Mouse (Mus musculus) stomach, embryonic 16.5 days (tissue): ENCODE results near the gene Stra6. TPM values are rescaled to one million over a fixed set of nuclear protein-coding genes. Genes with fewer than 3 reads are reported as not detected.

Experiments
- ATAC-seq: fragments of 200-750 bp; cut with Nextera tagmentation; 2 replicates; pipeline ENCODE4 v1.8.0; 2017; ENCODE audit warnings: moderate number of reproducible peaks, moderate TSS enrichment; ENCODE audit not compliant: insufficient read depth, low FRiP score
- H3K27ac ChIP-seq: fragments of 300-500 bp; sonication (generic); 2 replicates; pipeline ENCODE4 v1.5.1; 2014; ENCODE audit warnings: low read length
- H3K27me3 ChIP-seq: fragments of 300-500 bp; sonication (generic); 2 replicates; pipeline ENCODE4 v1.6.1; 2014; ENCODE audit warnings: low read length, control low read depth, mixed read lengths; ENCODE audit not compliant: control insufficient read depth, insufficient read depth
- H3K36me3 ChIP-seq: fragments of 300-500 bp; sonication (generic); 2 replicates; pipeline ENCODE4 v1.6.1; 2014; ENCODE audit warnings: low read length; ENCODE audit not compliant: control insufficient read depth, insufficient read depth
- H3K4me1 ChIP-seq: fragments of 300-500 bp; sonication (generic); 2 replicates; pipeline ENCODE4 v1.6.1; 2014; ENCODE audit warnings: low read length, control low read depth, mixed read lengths; ENCODE audit not compliant: control insufficient read depth, insufficient read depth
- H3K4me2 ChIP-seq: fragments of 300-500 bp; sonication (generic); 2 replicates; pipeline ENCODE4 v1.6.1; 2014; ENCODE audit warnings: low read depth, low read length, mixed read lengths
- H3K4me3 ChIP-seq: fragments of 300-500 bp; sonication (generic); replicated peaks from 2 replicates; pipeline ENCODE4 v1.5.1; 2014; ENCODE audit warnings: mild to moderate bottlenecking, low read length
- H3K9ac ChIP-seq: fragments of 300-500 bp; sonication (generic); 2 replicates; pipeline ENCODE4 v1.6.1; 2014; ENCODE audit warnings: low read length
- H3K9me3 ChIP-seq: fragments of 300-500 bp; sonication (generic); replicated peaks from 2 replicates; pipeline ENCODE4 v1.6.1; 2016; ENCODE audit warnings: low read length, control low read depth; ENCODE audit not compliant: control insufficient read depth
- WGBS: fragments of 180-500 bp; shearing (Covaris S2); extraction: QIAGEN DNeasy Blood & Tissue Kit; methylation state at CpG from one replicate; pipeline ENCODE4 v1.1.7; 2014; 5-methylcytosine and 5-hydroxymethylcytosine counted together
- polyA plus RNA-seq: library from polyadenylated mRNA; unstranded; fragments of >200 nt; fragmentation: Nextera tagmentation; extraction: Ambion mirVana; gene quantifications from 2 replicates; pipeline ENCODE4 v1.2.1, GENCODE M21; 2015

Gene Stra6
- polyA plus RNA-seq, 1 experiment from 2014 or later: 1.4 TPM

DNA sequence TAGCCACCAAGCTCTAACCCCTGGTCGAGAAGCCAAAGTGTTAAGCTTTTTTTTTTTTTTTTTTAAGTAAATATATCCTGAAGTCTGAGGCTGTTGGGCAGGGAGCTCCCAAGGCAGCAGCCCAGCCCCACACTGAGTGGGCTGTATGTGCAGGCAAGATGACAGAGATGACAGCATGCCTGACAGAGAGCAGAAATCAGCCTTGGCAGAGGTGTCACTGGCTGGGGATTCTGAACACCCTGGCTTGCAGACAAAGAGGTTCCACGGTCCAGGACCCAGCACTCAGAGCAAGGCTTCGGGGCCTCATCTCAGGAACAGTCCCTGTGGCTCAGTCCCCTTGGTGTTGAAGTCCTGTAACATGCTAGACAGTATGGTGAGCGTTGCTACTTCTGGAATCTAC lies 96.3 kb downstream of the Stra6 start:
- Histone ChIP-seq H3K4me3 (no peak overlapping the region), H3K4me2 (peak overlapping the region; percentile 66), H3K9ac (peak overlapping the region; percentile 49), H3K27ac (peak overlapping the region; percentile 99), H3K4me1 (peaks cover 51% of the 10 kb centered on the region), H3K9me3 (no peaks in the 10 kb centered on the region), H3K36me3 (no peaks in the 10 kb centered on the region), H3K27me3 (no peaks in the 10 kb centered on the region)
- 32% methylated on average over 4 of the region's 4 CpGs for WGBS
- 0 out of 2 replicates have a peak, but pooled peaks have one; percentile 9 for ATAC-seq

GRCm38 (mm10) chr9:58160315-58160714 lies 96.7 kb downstream of the Stra6 start:
- H3K27me3 ChIP-seq: no peaks in the 10 kb centered on the region
- no peak for ATAC-seq
- H3K27ac ChIP-seq: peak overlapping the region; percentile 99
- H3K4me2 ChIP-seq: 0 out of 2 replicates have a peak overlapping the region, but pooled peaks have one; percentile 66
- H3K9ac ChIP-seq: peak overlapping the region; percentile 49
- WGBS: 58% methylated on average over 5 of the region's 5 CpGs
- no peak overlapping the region for H3K4me3 ChIP-seq
- peaks cover 46% of the 10 kb centered on the region for H3K4me1 ChIP-seq
- no peaks in the 10 kb centered on the region for H3K9me3 ChIP-seq
- no peaks in the 10 kb centered on the region for H3K36me3 ChIP-seq

GRCm38 (mm10) chr9:58162173-58162572 lies 98.6 kb downstream of the Stra6 start:
- Histone ChIP-seq H3K36me3 (no peaks in the 10 kb centered on the region), H3K27me3 (no peaks in the 10 kb centered on the region), H3K27ac (no peak overlapping the region), H3K4me2 (no peak overlapping the region), H3K4me3 (no peak overlapping the region), H3K9me3 (peaks cover 5% of the 10 kb centered on the region; the same call in 1 of the 2 replicates), H3K9ac (no peak overlapping the region), H3K4me1 (peaks cover 29% of the 10 kb centered on the region)
- 84% methylated on average over 3 of the region's 3 CpGs for WGBS
- no peak for ATAC-seq

DNA sequence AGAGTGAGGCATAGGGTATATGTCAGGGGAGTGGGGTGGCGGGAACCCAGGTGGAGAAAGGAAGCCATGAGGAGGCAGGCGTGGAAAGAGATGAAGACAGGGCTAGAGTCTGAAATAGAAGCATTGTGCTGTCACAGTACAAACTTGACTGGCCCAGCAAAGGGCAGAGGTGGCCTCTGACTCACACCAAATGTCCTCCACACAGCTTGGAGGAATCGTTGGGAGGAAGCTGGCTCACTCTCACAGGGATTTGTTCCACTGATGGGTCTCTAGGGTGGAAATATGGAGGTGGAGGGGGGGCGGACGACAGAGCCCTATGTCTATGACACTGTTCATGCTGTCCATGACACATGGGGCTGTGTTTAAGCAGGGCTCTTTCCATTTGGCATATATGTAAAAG lies 99.6 kb downstream of the Stra6 start:
- WGBS: 68% methylated on average over 5 of the region's 5 CpGs
- no peaks in the 10 kb centered on the region for H3K36me3 ChIP-seq

DNA sequence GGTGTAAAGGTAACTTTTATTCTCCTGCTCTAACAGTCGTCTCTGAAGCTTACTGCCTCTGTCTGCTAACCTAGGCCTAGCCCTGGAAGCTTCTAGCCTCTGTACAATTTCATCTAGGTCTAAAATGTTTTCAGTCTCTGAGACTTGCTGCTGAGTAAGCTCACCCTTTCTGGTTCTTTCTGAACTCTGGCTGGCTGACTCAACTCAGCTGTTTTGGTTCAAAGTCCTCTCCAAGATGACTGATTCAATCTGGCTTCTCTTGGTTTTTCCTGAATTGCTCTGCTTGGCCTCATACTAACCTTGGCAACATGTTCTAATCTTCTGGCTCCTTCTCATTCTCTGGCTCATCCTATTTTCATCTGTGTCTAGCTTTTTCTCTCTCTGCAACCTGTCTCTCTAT lies 102.2 kb downstream of the Stra6 start:
- ATAC-seq: no peak
- no peak overlapping the region for H3K4me3 ChIP-seq
- H3K36me3 ChIP-seq: no peaks in the 10 kb centered on the region
- no peak overlapping the region for H3K9ac ChIP-seq
- H3K27ac ChIP-seq: no peak overlapping the region
- no peaks in the 10 kb centered on the region for H3K27me3 ChIP-seq
- H3K9me3 ChIP-seq: peaks cover 5% of the 10 kb centered on the region; the same call in 1 of the 2 replicates
- peaks cover 2% of the 10 kb centered on the region; the same call in 1 of the 2 replicates for H3K4me1 ChIP-seq
- 80% methylated on average over 1 of the region's 1 CpGs for WGBS
- H3K4me2 ChIP-seq: no peak overlapping the region

More for the DNA sequence above, 99.6 kb downstream of the Stra6 start:
- Histone ChIP-seq H3K9me3 (peaks cover 5% of the 10 kb centered on the region; the same call in 1 of the 2 replicates), H3K4me2 (no peak overlapping the region), H3K9ac (no peak overlapping the region), H3K4me3 (no peak overlapping the region), H3K27ac (no peak overlapping the region), H3K27me3 (no peaks in the 10 kb centered on the region), H3K4me1 (peaks cover 22% of the 10 kb centered on the region)
- ATAC-seq: no peak

DNA sequence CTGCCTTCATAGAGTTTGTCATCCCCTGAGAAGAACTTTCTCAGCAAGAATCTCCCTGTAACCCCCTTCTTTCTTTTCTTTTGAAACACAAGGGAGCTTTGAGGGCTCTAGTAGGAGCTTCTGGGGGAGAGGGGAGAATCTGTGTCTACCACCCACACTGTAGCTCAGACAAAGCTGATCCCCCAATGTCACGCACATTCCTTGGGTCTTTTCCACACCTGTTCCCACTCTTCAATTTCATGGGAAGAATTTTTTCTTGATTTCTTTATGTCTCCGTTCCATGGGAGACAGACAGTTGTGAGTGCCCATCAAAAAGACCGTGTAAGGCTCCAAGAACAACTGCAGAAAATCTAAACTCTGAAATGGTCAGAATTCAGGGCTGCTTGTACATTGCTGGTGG lies 105.3 kb downstream of the Stra6 start:
- Histone ChIP-seq H3K27me3 (no peaks in the 10 kb centered on the region), H3K36me3 (no peaks in the 10 kb centered on the region), H3K9me3 (peaks cover 5% of the 10 kb centered on the region; the same call in 1 of the 2 replicates), H3K27ac (no peak overlapping the region), H3K4me3 (no peak overlapping the region), H3K9ac (no peak overlapping the region), H3K4me2 (no peak overlapping the region), H3K4me1 (no peaks in the 10 kb centered on the region)
- ATAC-seq: no peak
- WGBS: 57% methylated on average over 3 of the region's 3 CpGs

GRCm38 (mm10) chr9:58169426-58169825 lies 105.8 kb downstream of the Stra6 start:
- no peaks in the 10 kb centered on the region for H3K27me3 ChIP-seq
- no peaks in the 10 kb centered on the region for H3K4me1 ChIP-seq
- H3K36me3 ChIP-seq: no peaks in the 10 kb centered on the region
- H3K4me3 ChIP-seq: no peak overlapping the region
- H3K9ac ChIP-seq: no peak overlapping the region
- no peak overlapping the region for H3K27ac ChIP-seq
- H3K9me3 ChIP-seq: peaks cover 5% of the 10 kb centered on the region; the same call in 1 of the 2 replicates
- 80% methylated on average over 6 of the region's 6 CpGs for WGBS
- no peak for ATAC-seq
- H3K4me2 ChIP-seq: no peak overlapping the region

DNA sequence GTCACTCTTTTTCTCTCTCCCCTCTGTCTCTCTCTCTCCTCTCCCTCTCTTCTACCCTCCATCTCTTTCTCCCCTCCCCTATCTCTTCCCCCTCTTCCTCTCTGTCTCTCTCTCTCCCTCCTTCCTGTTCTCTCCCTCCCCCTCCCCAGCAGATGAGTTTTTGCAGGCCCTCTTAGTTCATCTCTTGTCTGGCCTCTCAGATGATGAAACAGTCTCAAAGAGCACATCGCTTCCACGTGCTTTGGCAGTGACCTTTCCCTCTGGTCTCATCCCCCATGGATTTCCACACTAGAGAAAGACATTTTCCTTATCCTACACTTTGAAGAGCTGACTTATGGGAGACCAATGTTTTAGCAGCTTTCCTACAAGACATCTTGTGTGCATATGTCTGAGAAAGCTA lies 109.3 kb downstream of the Stra6 start:
- Histone ChIP-seq H3K4me2 (no peak overlapping the region), H3K4me3 (no peak overlapping the region), H3K36me3 (no peaks in the 10 kb centered on the region), H3K9me3 (no peaks in the 10 kb centered on the region), H3K27me3 (no peaks in the 10 kb centered on the region), H3K4me1 (no peaks in the 10 kb centered on the region), H3K27ac (no peak overlapping the region), H3K9ac (no peak overlapping the region)
- ATAC-seq: no peak
- 69% methylated on average over 2 of the region's 2 CpGs for WGBS

DNA sequence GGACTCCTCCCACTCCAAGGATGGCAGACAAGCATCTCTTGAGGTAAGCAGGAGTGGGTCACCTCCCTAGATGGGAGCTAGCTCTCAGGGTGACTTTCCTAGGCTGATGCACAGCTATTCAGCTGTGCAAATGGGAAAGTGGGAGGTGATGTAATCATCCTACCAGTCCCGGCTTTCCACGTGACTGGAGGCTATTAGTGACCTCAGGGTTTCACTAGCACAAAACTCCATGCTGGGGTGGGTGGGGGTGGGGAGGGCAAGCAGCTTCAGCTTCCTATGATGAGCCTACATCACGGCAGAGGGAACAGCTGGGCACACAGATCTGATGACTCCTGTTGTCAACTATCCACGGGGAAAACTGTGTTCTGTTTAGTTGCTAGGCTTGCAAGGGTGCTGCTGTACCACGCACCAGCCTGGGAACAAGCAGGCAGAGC lies 111.2 kb downstream of the Stra6 start:
- no peaks in the 10 kb centered on the region for H3K9me3 ChIP-seq
- no peak; the same call in 1 of the 2 replicates for ATAC-seq
- H3K27me3 ChIP-seq: no peaks in the 10 kb centered on the region
- H3K4me2 ChIP-seq: no peak overlapping the region
- no peak overlapping the region for H3K4me3 ChIP-seq
- no peaks in the 10 kb centered on the region for H3K36me3 ChIP-seq
- H3K27ac ChIP-seq: peak overlapping the region; percentile 47; the same call in 1 of the 2 replicates
- WGBS: 31% methylated on average over 5 of the region's 5 CpGs
- no peaks in the 10 kb centered on the region for H3K4me1 ChIP-seq
- no peak overlapping the region for H3K9ac ChIP-seq
